9 mouse cellular contexts compared by ENCODE assay signal in the genomic region with DNA sequence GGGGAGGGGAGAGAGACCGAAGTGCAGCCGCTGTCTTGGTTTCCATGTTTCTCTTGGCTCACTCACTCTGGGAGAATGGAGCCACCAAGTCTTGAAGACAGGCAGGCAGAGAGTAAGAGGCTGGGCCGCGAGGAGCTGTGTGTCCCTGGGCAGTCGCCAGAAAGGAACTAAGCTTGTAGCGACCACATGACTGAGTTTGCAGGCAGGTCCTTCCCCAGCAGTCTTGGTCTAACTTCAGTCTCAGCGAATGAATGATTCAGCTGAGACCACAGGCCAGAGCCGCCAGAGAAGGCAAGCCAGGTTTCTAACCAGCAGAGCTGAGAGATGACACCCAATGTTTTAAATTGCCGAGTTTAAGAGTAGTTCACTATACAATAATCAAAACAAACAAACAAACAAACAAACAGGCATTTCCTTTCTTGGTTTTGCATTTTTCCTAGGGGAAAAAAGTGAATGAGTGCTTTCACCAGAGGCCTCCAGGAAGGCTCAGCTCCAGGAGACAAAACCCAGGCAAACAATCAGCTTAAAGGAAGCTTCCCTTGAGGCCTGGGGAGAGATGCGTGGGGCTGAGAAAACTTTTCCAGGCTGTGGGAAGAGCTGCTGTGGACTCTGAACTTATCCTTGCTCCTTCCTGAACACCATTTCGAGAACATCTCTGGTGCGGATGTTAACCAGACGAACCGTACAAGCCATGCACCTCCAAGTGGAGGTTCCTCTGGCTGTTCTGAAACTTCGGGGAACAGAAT.
DNase-seq lines count a peak whose midpoint lies in the region; ATAC-seq and TF ChIP-seq lines count a peak whose summit lies in the region.
"Had no signal": no experiment of that assay in that cellular context is flagged by ENCODE, and none has a peak within 500 bp of the region (broad histone marks: within the 10 kb centered on the region; RNA-seq: fewer than 3 reads in every experiment).

No protein-coding gene starts in this region.

- peak overlapping the region; percentile 93; the same call in 1 of the 2 replicates for H3K27ac ChIP-seq in intestine, embryonic 14.5 days (ENCODE audit: low read depth)
- H3K27ac ChIP-seq in intestine, postnatal 0 days (ENCODE audit: low read depth, low read length): no peak overlapping the region
- peak overlapping the region; percentile 94 for H3K27ac ChIP-seq in embryonic fibroblast, embryonic 13.5 days (ENCODE audit: insufficient read depth, low read length)
- peak overlapping the region; percentile 99; the same call in 1 of the 2 replicates for H3K27ac ChIP-seq in lung, embryonic 14.5 days (ENCODE audit: low read depth)
- H3K27ac ChIP-seq: liver, embryonic 14.5 days had no signal

- H3ac ChIP-seq in C2C12 (ENCODE audit: control insufficient read depth, insufficient read length, low read depth): no peak overlapping the region

- ATAC-seq in intestine, embryonic 14.5 days (replicated peaks; ENCODE audit: low FRiP score, low TSS enrichment, low read depth): no peak
- no peak for ATAC-seq in intestine, postnatal 0 days
- no peak for ATAC-seq in lung, embryonic 14.5 days (ENCODE audit: insufficient read depth)

- DNase-seq in intestine, embryonic 14.5 days (ENCODE audit: low spot score): no peak
- DNase-seq in heart, postnatal 25 days (ENCODE audit: low spot score): peak; percentile 72
- peak; percentile 69 for DNase-seq in lung, embryonic 14.5 days
- peak; percentile 63 for DNase-seq in testis, postnatal 10 days (ENCODE audit: low spot score)
- no peak for DNase-seq in urinary bladder, adult 2 months (ENCODE audit: low spot score)

- 65% methylated on average over 15 of the region's 15 CpGs for whole genome bisulfite sequencing in intestine, embryonic 14.5 days
- WGBS in intestine, postnatal 0 days: 65% methylated on average over 15 of the region's 15 CpGs
- WGBS in lung, embryonic 14.5 days: 53% methylated on average over 15 of the region's 15 CpGs

- no peak overlapping the region for H3K4me2 ChIP-seq in intestine, embryonic 14.5 days (ENCODE audit: low read length)
- no peak overlapping the region for H3K4me2 ChIP-seq in intestine, postnatal 0 days (replicated peaks; ENCODE audit: low read depth)
- peak overlapping the region; percentile 57; the same call in 1 of the 2 replicates for H3K4me2 ChIP-seq in lung, embryonic 14.5 days

- H3K27me3 ChIP-seq in intestine, embryonic 14.5 days (replicated peaks; ENCODE audit: control insufficient read depth, insufficient read depth, low read length): no peaks in the 10 kb centered on the region
- H3K27me3 ChIP-seq in intestine, postnatal 0 days (replicated peaks; ENCODE audit: control insufficient read depth, insufficient read depth, low read length): no peaks in the 10 kb centered on the region
- no peaks in the 10 kb centered on the region for H3K27me3 ChIP-seq in C2C12 (ENCODE audit: control insufficient read depth, insufficient read depth, insufficient read length)
- no peaks in the 10 kb centered on the region for H3K27me3 ChIP-seq in lung, embryonic 14.5 days (ENCODE audit: insufficient read depth, low read length)

- no peaks in the 10 kb centered on the region for H3K36me3 ChIP-seq in intestine, embryonic 14.5 days (ENCODE audit: control insufficient read depth, insufficient read depth, low read length)
- no peaks in the 10 kb centered on the region for H3K36me3 ChIP-seq in intestine, postnatal 0 days (ENCODE audit: control insufficient read depth, insufficient read depth)
- H3K36me3 ChIP-seq in C2C12 (ENCODE audit: control insufficient read depth, insufficient read depth): no peaks in the 10 kb centered on the region
- H3K36me3 ChIP-seq in lung, embryonic 14.5 days (ENCODE audit: insufficient read depth): no peaks in the 10 kb centered on the region

- H3K4me1 ChIP-seq in intestine, embryonic 14.5 days (replicated peaks; ENCODE audit: control insufficient read depth, insufficient read depth, low read length): peaks cover 28% of the 10 kb centered on the region
- H3K4me1 ChIP-seq in intestine, postnatal 0 days (replicated peaks; ENCODE audit: control insufficient read depth, insufficient read depth, low read length): peaks cover 15% of the 10 kb centered on the region
- peaks cover 14% of the 10 kb centered on the region for H3K4me1 ChIP-seq in embryonic fibroblast, embryonic 13.5 days (ENCODE audit: control insufficient read depth, insufficient read depth, low read length)
- peaks cover 44% of the 10 kb centered on the region for H3K4me1 ChIP-seq in lung, embryonic 14.5 days (ENCODE audit: insufficient read depth)

- H3K79me2 ChIP-seq in C2C12 (ENCODE audit: control insufficient read depth, insufficient read depth): peaks cover 14% of the 10 kb centered on the region

- H3K9me3 ChIP-seq in intestine, embryonic 14.5 days (ENCODE audit: control insufficient read depth, low read length): no peaks in the 10 kb centered on the region
- H3K9me3 ChIP-seq in intestine, postnatal 0 days (ENCODE audit: control insufficient read depth): no peaks in the 10 kb centered on the region
- no peaks in the 10 kb centered on the region for H3K9me3 ChIP-seq in lung, embryonic 14.5 days (ENCODE audit: low read depth, low read length)

- TF ChIP-seq POLR2A in embryonic fibroblast, embryonic 13.5 days (IDR thresholded peaks at IDR 0.05; ENCODE audit: low read depth, low read length): no peak

- H3K9ac ChIP-seq in intestine, embryonic 14.5 days (ENCODE audit: low read length): no peak overlapping the region
- H3K9ac ChIP-seq in intestine, postnatal 0 days (ENCODE audit: low read depth, low read length): no peak overlapping the region
- H3K9ac ChIP-seq in lung, embryonic 14.5 days: no peak overlapping the region
- H3K9ac ChIP-seq: liver, embryonic 14.5 days had no signal

- H3K79me3 ChIP-seq in C2C12 (ENCODE audit: low read depth): peaks cover 4% of the 10 kb centered on the region

- H3K4me3 ChIP-seq in intestine, embryonic 14.5 days (ENCODE audit: low read depth, low read length): no peak overlapping the region
- no peak overlapping the region for H3K4me3 ChIP-seq in intestine, postnatal 0 days (ENCODE audit: low read depth, low read length)
- H3K4me3 ChIP-seq in C2C12 (ENCODE audit: insufficient read depth, poor library complexity, severe bottlenecking): no peak overlapping the region
- H3K4me3 ChIP-seq in embryonic fibroblast, embryonic 13.5 days (ENCODE audit: insufficient read depth, low read length): no peak overlapping the region
- H3K4me3 ChIP-seq in lung, embryonic 14.5 days (ENCODE audit: low read depth, low read length): no peak overlapping the region

- intact Hi-C loops in heart, postnatal 25 days (cut with DNase I): loop anchor here (1.0 to 5.0 kb wide), 2 partner anchors 15 to 53 kb away; no protein-coding TSS in a partner anchor

- no peak for TF ChIP-seq CTCF in intestine, postnatal 0 days (IDR thresholded peaks at IDR 0.05; ENCODE audit: low read depth)
- no peak for TF ChIP-seq CTCF in C2C12 (IDR thresholded peaks at IDR 0.05; ENCODE audit: control insufficient read depth, insufficient read depth, insufficient read length)
- no peak for TF ChIP-seq CTCF in embryonic fibroblast, embryonic 13.5 days (IDR thresholded peaks at IDR 0.05; ENCODE audit: borderline replicate concordance, insufficient read depth, low read length)
- no peak for TF ChIP-seq CTCF in lung, embryonic 14.5 days (IDR thresholded peaks at IDR 0.05; ENCODE audit: low read depth)

TF ChIP-seq in C2C12, 6 proteins besides CTCF, POLR2A, EP300 and RAD21:
- TF ChIP-seq MYOG (IDR thresholded peaks at IDR 0.05; ENCODE audit: control insufficient read depth, extremely low read depth, insufficient read length): no peak
- TF ChIP-seq USF1 (IDR thresholded peaks at IDR 0.05; ENCODE audit: low read depth): peak; percentile 34
TF ChIP-seq in C2C12: peak in this region for 1.

Comparison
In these comparisons a context has a peak if more than half of its experiments do, and no peak if none do; other contexts are left out.
1. DNase-seq: peak in heart, postnatal 25 days (single experiment), lung, embryonic 14.5 days (single experiment) and testis, postnatal 10 days (single experiment); none in intestine, embryonic 14.5 days (single experiment) and urinary bladder, adult 2 months (single experiment).